Mouse (Mus musculus) CD8-positive naive resting alpha-beta T cell, adult 57 days (primary cell): ENCODE data around the gene Cfd. TPM values are rescaled to one million over a fixed set of nuclear protein-coding genes. Genes with fewer than 3 reads are reported as not detected.

ENCODE experiments used
- total RNA-seq: library from RNA; stranded (reverse); gene quantifications from one replicate; pipeline ENCODE4 v1.2.4, GENCODE M21; 2023

Gene Cfd
- total RNA-seq, result not detected

GRCm38 (mm10) chr10:79890670-79891069 is at the start of gene Cfd:
Gene Cfd, plus strand, starts transcription at chr10:79890853.

GRCm38 (mm10) chr10:79853860-79854795 is 36.5 kb upstream of the Cfd start, which contains the start of gene Ptbp1:
Gene Ptbp1, plus strand, starts transcription at chr10:79854427.

GRCm38 (mm10) chr10:79874290-79874862 is 16.3 kb upstream of the Cfd start, which contains the start of the genes Prtn3 and Plppr3:
Gene Prtn3, plus strand, starts transcription at chr10:79874476.
Gene Plppr3, minus strand, starts transcription at chr10:79874634.

GRCm38 (mm10) chr10:79886054-79886453 is 4.6 kb upstream of the Cfd start, which contains the start of gene Elane:
Gene Elane, plus strand, starts transcription at chr10:79886247.

GRCm38 (mm10) chr10:79908167-79909091 is 17.8 kb downstream of the Cfd start, which contains the start of gene Med16:
Gene Med16, minus strand, starts transcription at chr10:79908923.

GRCm38 (mm10) chr10:79910556-79910955 is 19.9 kb downstream of the Cfd start, which contains the start of gene Gm26602:
Gene Gm26602, plus strand, starts transcription at chr10:79910856.

GRCm38 (mm10) chr10:79916808-79917531 is 26.3 kb downstream of the Cfd start, which contains the start of gene Kiss1r:
Gene Kiss1r, plus strand, starts transcription at chr10:79916971.

GRCm38 (mm10) chr10:79920958-79921535 is 30.4 kb downstream of the Cfd start, which contains the start of gene R3hdm4:
Gene R3hdm4, minus strand, starts transcription at chr10:79921208.

GRCm38 (mm10) chr10:79926491-79927323 is 36.1 kb downstream of the Cfd start, which contains the start of gene Arid3a:
Gene Arid3a, plus strand, starts transcription at chr10:79927043.

Other genes with a start within 250 kb of the Cfd start
- not detected for gene Odf3l2, start 245.1 kb upstream of the Cfd start, total RNA-seq
- not detected for gene Madcam1, start 226.3 kb upstream of the Cfd start, total RNA-seq
- 16.9 TPM for gene Tpgs1, start 221.5 kb upstream of the Cfd start, total RNA-seq
- 74.7 TPM for gene Cdc34, start 208.7 kb upstream of the Cfd start, total RNA-seq
- gene Gzmm, start 201.8 kb upstream of the Cfd start, total RNA-seq, result 3.1 TPM
- 108 TPM for gene Bsg, start 186.4 kb upstream of the Cfd start, total RNA-seq
- not detected for gene Hcn2, start 174.2 kb upstream of the Cfd start, total RNA-seq
- gene Polrmt, start 144.3 kb upstream of the Cfd start, total RNA-seq, result 71.2 TPM
- not detected for gene Fgf22, start 135.8 kb upstream of the Cfd start, total RNA-seq
- 62.8 TPM for gene Rnf126, start 123.9 kb upstream of the Cfd start, total RNA-seq
- gene Fstl3, start 113.6 kb upstream of the Cfd start, total RNA-seq, result 1.1 TPM
- not detected for gene Prss57, start 99.9 kb upstream of the Cfd start, total RNA-seq
- 5.8 TPM for gene Palm, start 97.3 kb upstream of the Cfd start, total RNA-seq
- not detected for gene Misp, start 69.9 kb upstream of the Cfd start, total RNA-seq
- gene Ptbp1, start 36.4 kb upstream of the Cfd start, total RNA-seq, result 606 TPM
- gene Prtn3, start 16.4 kb upstream of the Cfd start, total RNA-seq, result not detected
- gene Plppr3, start 16.2 kb upstream of the Cfd start, total RNA-seq, result not detected
- gene Elane, start 4.6 kb upstream of the Cfd start, total RNA-seq, result not detected
- gene Med16, start 18.1 kb downstream of the Cfd start, total RNA-seq, result 61.6 TPM
- gene Gm26602, start 20.0 kb downstream of the Cfd start, total RNA-seq, result not detected
- 0.73 TPM for gene Kiss1r, start 26.1 kb downstream of the Cfd start, total RNA-seq
- gene R3hdm4, start 30.4 kb downstream of the Cfd start, total RNA-seq, result 102 TPM
- gene Arid3a, start 36.2 kb downstream of the Cfd start, total RNA-seq, result 7.3 TPM
- gene Wdr18, start 69.3 kb downstream of the Cfd start, total RNA-seq, result 48.8 TPM
- gene Grin3b, start 79.9 kb downstream of the Cfd start, total RNA-seq, result 0.58 TPM
- gene Tmem259, start 93.5 kb downstream of the Cfd start, total RNA-seq, result 142 TPM
- 499 TPM for gene Cnn2, start 97.7 kb downstream of the Cfd start, total RNA-seq
- 82.9 TPM for gene Abca7, start 105.6 kb downstream of the Cfd start, total RNA-seq
- gene Arhgap45, start 125.8 kb downstream of the Cfd start, total RNA-seq, result 806 TPM
- 68.7 TPM for gene Polr2e, start 148.9 kb downstream of the Cfd start, total RNA-seq
- 131 TPM for gene Gpx4, start 156.3 kb downstream of the Cfd start, total RNA-seq
- 99.0 TPM for gene Sbno2, start 214.7 kb downstream of the Cfd start, total RNA-seq
- 128 TPM for gene Stk11, start 224.9 kb downstream of the Cfd start, total RNA-seq
- 159 TPM for gene Atp5d, start 247.8 kb downstream of the Cfd start, total RNA-seq
- 24.5 TPM for gene Cbarp, start 250.0 kb downstream of the Cfd start, total RNA-seq